Mouse (Mus musculus): ENCODE results near the gene Amy1. TPM values are rescaled to one million over a fixed set of nuclear protein-coding genes. Genes with fewer than 3 reads are reported as not detected.

The Amy1 gene
- total RNA-seq (2023), result under 1 TPM in 1 of 2 experiments, not detected in 1; 0.35 TPM

DNA sequence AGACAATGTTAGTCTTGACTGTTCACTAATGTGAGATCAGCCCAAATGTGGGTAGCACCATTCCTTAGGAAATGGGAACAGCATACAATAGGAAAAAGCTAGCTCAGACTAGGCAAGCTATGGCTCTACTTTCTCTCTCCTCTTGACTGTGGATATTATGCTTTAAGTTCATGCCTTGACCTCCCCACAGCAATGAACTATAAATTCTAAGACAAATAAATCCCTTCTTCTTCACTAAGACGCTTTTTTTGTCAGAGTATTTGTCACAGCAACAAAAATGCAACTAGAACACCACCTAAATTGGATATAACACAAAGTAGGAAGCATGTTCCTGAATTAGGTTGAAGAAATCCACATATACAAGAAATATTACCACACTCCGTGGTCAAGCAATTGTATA is at the start of gene Amy1:
Amy1 (minus strand) TSS at position 101 of the 400 bp plus-strand sequence.

DNA sequence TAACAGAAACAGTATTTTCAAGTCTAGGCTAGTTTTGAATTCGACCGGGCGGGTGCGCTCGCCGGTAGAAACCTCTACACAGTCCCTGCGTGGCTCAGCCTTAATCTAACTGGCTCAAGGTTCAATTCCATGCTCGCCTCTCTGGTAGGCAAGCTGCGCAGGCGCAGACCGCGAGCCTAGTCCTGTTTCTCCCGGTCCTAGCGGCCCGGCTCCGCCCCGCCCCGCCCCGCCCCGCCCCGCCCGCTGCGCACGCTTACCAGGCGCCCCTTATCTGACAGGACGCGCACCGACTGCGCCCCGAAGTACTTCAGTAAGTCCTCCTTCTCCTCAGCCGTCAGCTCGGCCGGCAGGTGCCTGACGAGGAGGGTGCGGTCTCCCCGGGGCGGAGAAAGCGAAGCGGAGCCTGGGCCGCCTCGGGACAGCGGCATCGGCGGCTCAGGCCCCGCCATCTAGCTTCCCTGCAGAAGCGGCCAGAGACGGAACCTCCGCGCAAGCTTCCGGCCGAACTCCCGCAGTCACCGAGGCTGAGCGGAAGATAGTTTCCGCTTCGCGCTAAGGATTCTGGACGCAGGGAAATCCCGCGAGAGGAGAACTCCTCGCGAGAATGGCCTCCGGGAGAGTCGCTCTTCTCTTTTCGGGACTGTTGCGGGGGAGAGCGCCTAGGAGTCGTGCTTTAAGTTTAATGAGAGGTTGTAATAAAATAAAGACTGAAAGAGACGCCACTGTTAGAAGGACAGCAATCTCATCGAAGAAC is 23.3 kb upstream of the Amy1 start, which contains the start of gene Rnpc3:
Rnpc3 (minus strand) TSS at position 544 of the 754 bp plus-strand sequence.

DNA sequence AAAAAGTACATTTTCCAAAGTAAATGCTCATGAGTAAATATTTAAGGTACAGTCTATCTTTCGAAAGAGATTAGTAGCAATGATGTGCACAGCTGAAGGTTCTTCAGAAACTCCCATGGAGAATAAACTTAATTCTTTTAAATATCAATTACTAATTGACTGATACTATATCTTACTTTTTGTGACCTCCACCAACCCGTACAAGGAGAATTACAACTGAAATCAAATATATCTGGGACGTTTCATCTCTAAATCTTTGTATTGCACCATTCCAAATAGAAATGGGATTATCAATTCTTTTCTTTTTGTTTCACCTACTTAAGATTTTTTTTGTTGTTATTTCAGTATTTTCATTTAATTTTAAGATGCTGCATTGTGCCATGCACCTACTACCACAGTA is 74.2 kb downstream of the Amy1 start, which contains the start of gene Amy2a1:
Amy2a1 (minus strand) TSS at position 101 of the 400 bp plus-strand sequence.

Other genes with a start within 250 kb of the Amy1 start
- not detected for gene Amy2a1, start 74.3 kb downstream of the Amy1 start, total RNA-seq (2023)
- gene Rnpc3, start 23.4 kb upstream of the Amy1 start, total RNA-seq (2023), result 10 to 100 TPM; 32.1 to 33.9 TPM